Mouse (Mus musculus) frontal cortex, postnatal 14 days (tissue): ENCODE results near the gene Xylt1.
A peak's percentile ranks its signal among the peaks of the same experiment; 100 is the strongest.

Experiments used
- DNase-seq, 2 experiments: peaks; one replicate each; pipeline ENCODE4 v3.0.0; 2022; ENCODE audit warnings: low spot score in 2 of 2

The Xylt1 gene

DNA sequence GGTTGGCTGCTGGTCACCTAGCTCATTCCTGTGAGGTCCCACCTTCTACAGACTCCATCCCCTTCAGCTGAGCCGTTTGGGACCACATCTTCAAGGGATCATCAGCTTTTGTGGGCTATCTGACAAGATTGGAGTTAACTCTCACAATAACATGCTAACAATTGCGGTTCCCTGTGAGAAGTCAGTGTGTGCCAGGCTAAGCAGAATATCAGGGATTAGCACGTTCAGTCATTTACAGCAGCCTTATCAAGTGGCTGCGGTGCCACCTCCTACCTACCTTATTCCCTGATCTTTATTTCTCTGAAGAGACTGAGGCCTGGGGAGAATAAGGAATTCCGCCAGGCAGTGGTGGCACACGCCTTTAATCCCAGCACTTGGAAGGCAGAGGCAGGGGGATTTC is 13.6 kb downstream of the Xylt1 start:
- DNase-seq, result no peak

DNA sequence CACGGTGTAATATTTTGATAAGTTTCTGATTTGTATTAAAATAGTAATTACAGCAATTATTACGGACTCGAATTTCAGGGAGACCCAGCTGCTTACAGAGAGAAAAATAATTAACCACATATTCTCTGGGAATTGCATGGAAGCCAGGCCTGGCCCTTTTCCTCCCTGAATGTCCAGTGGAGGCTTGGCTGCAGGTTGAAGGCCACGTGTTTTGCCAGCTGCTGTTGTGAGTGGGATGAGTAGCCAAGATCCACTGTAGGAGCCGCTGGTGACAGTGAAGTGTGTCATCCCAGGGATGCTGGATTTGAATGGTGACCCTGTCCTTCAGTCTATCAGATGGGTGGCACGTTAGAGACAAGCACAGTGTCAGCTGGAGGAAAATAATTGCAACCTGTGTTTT is 14.7 kb downstream of the Xylt1 start:
- DNase-seq, result no peak

DNA sequence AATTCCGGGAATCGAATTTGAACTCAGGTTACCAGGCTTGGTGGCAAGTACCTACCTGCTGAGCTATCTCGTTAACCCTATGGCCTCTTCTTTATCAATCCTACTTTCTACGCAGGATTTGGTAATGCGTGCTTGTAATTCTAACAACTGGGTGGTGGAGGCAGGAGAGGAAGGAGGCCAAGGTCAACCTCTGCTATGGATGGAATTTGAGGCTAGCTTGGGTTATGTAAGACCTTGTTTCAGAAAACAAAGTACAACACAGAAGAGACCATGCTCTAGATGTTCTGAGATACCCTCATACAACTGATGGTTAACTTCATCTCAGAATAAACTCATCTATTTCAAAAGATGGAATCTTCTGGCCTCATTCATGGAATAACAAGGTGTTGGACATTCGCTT is 17.1 kb downstream of the Xylt1 start:
- DNase-seq, result no peak

DNA sequence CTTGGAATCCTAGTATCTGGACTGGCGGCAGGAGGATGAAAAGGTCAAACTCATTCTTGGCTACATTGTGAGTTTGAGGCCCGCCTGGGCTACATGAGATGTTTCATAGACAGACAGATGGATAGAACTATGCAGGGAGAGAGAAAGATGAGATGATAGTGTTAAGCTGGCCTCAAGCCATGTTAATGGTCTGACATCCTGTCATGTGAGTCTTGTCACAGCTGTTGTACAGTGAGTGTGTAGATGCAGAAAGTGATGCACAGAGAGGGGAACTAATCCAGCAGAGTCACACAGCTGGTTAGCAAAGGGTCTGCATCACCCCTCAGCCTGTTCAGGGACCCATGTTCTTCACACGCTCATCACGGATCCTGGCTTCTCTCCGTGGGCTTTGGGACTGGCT is 19.2 kb downstream of the Xylt1 start:
- no peak for DNase-seq

DNA sequence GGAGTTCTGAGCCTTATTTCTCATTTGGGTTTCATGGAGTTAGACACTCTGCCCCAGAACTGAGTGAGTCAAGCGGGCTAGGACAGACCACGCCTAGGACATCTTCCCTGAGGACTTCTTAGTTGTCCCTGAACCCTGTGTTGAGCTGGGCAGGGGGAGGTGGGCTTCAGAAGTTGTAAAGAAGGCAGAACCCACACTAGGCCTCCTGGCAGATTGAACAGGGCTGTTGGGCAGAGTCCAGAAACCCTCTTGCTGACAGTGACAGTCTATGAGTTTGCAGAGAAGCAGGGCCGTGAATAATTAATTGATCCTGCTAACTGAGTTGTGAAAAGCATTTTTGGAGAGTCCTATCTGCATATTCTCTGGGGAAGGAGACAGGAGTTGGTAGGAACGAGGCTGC is 20.8 kb downstream of the Xylt1 start:
- DNase-seq, result no peak

DNA sequence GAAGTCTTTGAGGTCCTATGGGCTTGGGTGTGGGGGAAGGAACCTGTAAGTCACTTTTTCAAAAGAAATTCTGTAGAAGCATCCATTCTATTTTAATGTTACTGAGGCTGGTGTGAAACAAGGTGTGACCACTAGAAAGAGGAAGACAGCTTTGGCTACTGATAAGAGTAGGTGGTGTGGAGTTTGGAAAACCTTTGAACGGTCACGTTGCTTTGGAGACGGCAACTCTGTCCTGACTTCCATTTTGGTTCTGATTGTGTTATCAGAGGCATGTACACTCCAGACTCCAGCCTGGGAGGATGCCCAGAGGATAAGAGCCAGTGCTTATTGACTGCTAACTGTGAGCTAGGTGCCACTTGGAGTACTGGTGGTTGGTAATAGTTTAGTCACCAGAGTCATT is 25.6 kb downstream of the Xylt1 start:
- DNase-seq, result no peak

DNA sequence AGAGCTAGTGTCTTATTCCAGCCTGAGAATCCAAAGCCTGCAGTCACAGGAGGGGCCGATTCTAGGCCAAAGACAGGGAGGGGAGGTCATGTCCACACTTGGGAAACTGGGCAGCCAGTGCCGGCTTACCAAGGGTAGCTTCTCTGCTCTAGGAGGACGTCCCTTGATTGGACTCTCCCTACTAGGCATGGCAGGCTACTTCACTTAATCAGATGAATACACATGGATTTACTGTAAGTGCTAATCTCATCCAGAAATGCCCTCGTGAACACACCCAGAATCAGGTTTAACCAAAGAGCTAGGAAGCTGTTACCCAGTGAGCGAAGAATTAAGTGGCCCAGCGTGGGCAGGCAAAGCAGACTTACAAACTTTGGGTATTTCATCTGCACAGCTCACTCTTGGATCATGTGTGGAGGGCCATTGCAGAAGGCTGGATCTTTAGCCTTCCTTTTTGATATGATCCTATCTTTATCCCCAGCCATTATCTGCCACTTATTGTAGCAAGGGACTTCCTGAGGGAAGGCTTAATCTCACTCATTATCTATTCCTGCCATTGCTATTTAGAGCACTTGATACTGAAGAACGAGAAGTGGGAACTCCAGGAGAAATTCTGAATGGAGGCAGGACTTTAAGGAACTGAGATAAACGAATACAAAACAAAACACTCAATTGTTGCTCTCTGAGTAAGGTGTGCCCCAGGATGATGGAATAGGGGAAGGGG is 28.6 kb downstream of the Xylt1 start:
- no peak for DNase-seq

DNA sequence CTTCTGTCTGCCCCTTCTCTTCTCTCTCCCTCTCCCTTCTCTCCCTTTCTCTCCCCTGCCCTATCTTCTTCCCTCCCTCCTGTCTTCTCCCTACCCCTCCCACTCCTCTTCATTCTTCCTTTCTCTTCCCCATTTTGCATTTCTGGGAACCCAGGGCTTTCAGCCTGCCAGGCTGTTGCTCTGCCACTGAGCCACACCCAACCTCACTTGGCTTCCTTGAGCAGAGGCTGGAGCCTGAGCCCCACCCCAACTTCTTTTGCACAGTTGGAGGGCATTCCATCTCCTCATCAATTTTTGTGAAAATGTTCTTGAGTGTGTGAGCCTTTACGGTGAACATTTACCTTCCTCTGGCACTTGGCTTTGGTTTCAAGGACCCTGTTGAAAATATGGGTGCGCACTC is 31.1 kb downstream of the Xylt1 start:
- DNase-seq, result no peak

DNA sequence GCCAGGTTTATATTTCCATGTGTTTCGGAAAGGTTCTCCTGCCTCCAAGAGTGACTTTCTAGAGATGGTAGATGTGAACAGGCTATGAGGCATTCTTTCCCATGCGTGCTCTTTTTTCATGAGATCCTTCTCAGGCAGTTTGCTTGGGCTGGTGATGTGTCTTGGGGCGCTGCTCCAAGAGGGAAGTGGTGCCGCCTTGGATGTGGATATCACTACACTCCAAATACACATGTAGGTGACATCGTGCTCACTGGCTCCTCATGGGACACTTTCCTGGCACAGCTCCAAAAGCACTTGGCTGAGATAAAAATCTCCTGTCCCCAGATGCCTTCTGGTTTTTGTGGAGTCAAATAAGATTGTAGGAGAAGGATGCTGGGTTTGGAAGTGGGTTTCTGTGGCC is 31.6 kb downstream of the Xylt1 start:
- peak in 1 of 2 experiments; percentile 34 for DNase-seq

DNA sequence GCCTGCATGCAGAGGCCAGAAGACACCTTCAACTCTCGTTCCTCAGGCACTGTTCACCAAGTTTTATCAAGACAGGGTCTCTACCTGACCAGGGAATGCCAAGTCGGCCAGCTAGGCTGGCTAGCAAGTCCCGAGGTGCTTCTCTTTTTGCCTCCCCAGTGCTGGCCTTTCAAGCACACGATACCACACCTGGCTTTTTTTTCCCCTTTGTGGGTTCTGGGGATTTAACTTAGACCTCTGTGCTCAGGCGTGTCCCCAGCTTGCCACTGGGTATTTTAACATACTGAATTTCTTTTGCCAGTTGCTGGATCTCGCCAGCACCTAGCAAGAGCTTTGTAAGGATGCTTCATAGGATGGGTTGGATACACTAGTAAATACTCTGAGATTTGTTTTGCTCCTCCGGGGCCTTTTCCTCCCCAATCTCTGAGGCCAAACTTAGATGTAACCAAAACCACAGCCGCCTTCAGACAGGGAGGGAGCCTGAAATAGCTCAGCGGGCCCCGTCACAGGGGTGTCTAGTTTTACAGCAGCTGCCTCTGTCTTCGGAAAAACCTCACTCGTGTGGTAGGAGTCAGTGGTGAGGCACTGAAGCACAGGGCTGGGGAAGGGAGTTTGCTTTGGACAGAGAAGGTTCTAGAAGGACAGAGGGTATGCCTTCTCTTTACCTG is 33.7 kb downstream of the Xylt1 start:
- peak in 1 of 2 experiments; percentile 41 for DNase-seq

DNA sequence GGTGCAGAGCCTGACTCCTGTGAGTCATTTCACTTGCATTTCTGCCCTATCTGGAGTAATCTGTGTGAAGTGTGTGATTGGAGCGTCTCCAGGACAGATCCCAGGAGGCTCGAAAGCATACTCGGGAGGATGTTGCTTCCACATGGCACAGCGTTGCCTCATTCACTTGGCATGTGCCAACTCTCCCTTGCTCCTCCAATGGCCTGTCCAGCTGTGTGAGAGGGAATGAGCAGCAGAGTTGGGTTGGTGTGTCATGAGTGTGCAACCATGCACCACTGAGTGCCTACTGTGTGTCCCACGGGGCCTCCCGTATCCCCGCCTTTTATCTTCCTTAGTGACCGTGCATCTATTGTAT is 34.2 kb downstream of the Xylt1 start:
- DNase-seq, result no peak

DNA sequence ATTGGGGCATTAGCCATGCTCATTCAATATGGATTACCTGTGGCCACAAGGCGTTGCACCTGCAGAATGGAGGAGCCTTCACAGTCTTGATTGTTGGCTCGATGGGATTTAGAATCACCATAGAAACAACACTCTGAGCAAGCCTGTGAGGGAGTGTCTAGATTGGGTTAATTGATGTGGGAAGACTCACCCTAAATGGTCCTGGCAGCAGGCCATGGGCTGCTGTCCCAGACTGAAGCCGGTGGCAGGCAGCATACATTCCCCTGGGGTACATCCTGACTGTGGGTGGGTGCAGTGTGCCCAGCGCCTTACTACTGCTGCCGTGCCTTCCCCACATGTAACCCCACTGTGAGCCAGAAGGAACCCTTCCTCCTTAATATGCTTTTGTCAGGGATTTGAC is 38.3 kb downstream of the Xylt1 start:
- no peak for DNase-seq

DNA sequence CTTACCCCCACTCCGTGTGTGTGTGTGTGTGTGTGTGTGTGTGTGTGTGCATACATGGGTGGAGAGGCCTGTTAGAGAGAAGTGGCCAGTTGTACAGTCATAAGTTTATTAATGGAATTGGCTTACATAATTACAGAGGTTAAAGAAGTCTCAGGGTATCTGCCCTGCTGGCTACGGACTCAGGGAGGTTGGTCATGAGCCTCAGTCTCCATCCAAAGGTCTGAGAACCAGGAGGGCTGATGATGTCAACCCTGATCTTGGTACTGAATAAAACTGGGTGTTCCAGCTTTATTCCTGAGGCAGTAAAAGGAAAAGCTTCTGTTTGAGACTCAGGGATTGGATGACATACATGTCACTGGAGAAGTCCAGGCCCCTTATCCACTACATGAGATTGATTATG is 39.1 kb downstream of the Xylt1 start:
- DNase-seq, result no peak

DNA sequence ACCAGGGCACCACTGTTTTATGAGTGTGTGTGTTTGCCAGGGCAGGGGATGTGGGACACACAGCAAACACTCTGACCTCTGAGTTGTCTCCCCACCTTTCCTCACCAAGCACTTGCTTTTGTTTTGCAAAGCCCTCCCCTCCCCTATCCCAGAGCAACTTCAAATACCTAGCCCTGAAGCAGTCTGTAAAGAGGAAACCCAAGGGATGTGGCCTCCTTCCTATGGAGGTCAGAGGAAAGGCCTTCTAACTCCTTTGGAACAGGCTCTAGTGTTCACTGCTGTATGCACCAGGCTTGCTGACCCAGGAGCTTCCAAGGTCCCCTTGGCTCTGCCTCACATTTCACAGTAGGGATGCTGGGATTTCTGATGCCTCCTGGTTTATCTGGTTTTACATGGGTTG is 39.5 kb downstream of the Xylt1 start:
- DNase-seq, result no peak

DNA sequence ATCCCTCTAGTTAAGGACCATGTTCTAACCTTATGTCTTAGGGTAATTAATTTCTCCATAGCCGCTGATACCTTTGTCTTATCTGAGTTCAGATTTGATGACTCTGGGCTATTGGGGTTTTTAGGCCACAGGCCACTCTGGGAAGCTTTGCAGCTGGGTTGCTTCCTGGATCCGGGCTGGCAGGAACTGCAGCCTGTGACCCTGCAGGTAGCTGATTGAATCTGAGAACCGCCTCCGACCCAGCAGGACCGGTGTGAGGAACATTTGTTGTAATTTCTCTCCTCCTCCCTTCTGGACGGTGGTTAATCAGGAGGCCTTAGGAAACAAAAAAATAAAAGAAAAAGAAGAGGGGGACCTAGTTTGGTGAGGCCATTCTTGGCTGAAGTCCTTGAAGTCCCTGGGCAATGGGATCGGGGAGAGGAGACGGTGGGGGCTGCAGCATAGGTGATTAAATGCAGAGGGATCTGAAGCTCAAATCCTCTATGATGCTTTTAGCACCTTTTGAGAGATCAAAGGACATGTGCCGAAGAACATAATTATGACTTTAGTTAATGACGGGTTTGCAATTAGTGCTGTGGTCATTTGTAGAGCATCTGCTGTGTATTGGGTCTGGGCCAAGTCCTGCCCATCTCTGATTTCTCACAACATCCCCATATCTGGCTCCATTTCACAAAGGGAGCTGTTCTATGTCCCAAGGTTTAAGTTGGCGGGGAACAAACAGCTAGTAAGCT is 40.2 kb downstream of the Xylt1 start:
- no peak for DNase-seq

DNA sequence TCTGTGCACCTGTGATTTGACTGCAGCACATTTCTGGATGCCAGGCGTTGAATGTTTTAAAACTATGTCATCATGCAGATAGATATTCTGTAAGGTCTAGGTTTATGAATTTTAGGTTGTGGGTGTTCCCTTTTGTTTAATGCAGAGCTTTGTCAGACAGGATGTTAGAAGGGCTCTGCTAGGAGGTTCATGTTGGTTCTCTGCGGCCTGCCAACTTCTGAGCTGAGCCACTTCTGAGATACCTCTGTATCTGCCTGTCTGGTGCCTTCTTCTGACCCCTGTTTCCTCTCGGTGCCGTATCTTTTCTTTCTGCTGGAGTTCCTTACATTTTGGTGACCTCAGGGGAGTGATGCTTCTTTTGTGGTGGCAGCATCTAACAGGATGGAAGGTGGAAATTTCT is 44.1 kb downstream of the Xylt1 start:
- no peak for DNase-seq

DNA sequence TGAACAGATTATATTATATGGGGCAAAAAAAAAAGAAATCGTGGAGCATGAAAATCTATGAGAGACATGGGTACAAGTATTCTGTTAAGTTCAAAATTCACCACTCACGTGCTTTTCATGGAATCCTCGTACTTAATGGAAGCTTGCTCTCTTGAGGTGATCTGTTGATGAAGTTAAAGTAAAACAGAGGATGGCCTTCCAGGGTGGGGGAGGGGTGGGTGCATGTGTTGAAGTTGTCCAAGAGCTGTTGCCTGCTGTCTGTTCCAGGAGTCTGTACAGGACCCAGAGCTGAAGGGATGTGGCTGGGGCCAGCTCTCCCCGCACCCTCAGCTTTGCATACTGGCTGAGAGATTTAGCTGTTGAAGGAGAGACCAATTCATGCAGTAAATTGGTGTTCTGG is 45.6 kb downstream of the Xylt1 start:
- no peak for DNase-seq

DNA sequence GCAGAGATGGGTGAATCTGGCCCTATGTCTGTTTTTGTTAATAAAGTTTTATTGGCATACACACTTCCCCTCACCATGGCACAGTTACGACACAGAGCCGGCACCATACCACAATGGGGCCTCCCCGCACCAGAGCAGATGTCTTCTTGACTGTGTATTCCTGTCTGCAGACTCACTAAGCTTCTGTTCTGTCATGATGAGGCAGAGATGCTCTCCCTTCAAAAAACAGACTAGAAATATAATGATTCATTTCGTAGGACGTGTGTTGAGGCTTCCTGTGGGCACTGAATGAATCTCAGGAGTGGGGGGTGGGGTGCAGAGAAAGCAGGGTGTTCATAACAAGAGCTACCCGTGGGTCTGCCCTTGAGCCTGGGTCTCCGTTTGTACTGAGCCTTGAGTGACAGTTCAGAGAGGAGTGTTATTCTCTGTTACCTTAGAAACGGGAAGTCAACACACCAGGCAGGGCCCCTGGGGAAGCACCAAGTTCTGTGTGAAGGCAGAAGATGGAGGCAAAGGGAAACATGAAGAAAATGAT is 48.0 kb downstream of the Xylt1 start:
- no peak for DNase-seq

DNA sequence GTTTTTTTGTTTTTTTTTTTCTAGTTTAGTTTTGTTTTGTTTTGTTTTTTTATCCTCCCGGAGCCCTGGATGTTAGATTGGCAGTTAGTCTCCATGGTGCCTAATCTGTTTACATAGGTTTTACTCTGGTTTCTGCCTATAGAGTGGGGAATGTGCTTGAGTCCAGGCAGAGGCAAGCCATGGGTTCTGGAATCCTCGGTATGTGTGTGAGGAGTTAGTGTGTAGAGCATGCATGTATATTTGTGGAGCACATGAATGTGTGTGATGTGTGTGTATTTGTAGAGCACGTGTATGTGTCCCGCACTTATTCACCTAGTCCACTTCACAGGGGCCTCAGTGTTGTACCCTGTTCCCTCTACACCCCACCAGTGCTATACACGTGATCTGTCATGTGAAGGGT is 48.7 kb downstream of the Xylt1 start:
- no peak for DNase-seq

DNA sequence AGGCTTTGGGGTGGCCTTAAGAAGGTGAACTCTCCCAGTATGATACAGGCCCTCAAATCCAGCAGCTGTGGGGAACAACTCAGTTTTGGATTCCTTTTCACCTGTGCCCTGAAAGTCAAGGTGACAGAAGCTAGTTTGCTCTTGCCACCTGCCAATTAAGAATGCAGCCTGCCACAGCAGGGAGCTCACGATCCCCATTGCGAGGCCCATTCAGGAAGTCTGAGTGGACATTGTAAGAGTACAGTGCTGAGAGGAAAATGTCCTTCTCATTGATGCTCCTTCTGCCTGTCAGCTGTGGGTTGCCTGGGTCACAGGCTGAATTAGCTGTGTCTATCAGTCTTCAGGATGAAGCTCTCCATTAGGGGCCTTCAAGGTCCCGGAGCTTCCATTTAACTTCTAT is 49.1 kb downstream of the Xylt1 start:
- no peak for DNase-seq

DNA sequence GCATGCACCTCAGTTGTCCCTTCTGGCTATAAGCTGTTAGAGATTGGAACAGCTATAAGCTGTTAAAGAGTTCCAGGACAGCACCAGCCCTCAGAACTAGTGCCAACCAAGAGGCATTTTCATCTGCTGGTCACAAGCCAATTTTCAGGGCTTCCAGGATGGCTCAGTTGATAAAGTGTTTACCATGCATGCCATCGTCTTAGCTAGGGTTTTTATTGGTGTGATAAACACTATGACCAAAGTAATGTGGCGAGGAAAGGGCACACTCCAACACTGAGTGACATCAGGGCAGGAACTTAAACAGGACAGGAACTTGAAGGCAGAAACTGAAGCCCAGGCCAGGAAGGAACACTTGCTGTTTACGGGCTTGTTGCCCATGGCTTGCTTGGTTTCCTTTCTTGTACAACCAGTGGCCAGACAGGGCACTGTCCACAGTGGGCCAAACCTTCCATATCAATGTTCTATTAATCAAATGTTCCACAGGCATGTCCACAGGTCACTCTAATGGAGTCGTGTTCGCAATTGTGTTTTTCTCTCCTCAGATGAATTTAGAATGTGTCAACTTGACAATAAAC is 49.7 kb downstream of the Xylt1 start:
- no peak for DNase-seq

DNA sequence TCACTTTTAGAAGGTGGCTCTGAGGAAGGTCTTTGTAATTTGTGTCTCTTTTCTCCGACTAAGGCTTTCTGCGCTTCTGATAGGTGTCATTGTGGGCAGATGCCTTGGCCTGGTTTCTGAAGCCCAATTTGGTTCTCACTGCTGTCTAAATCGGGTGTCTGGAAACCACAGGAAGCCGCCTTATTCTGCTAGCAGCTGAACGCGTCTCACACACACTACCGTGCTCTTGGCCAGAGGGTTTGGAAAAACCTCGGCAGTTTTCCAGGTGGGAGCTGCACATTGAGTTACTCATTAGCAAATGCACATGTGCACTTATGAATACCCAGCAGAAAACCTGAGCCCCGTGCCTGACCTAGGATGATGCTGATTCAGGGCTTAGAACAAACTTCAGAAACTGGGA is 52.9 kb downstream of the Xylt1 start:
- peak; percentile 39 to 47 for DNase-seq

DNA sequence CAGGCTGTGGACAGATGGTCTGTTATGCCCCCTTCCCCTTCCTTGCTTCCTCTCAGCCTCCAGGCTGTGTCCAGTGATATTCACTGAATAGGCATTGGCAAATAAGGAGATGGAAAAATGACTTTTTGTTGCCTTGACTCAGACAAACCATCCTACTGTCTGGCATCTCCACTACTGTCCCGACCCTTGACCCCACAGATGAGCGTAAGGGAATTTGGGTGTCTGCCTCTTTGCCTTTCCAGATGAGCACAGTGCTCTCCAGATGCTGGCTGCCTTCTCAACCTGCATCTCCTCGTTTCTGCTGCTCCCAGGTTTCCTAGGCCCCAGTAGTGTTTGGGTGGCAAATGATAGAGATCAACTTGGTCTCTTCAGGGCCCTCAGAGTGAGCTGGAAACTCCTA is 54.3 kb downstream of the Xylt1 start:
- no peak for DNase-seq
